Mouse (Mus musculus) liver, adult 2 months (tissue): ENCODE results near the gene Bak1. TPM values are rescaled to one million over a fixed set of nuclear protein-coding genes. Genes with fewer than 3 reads are reported as not detected.

ENCODE experiments used
- DNase-seq: peaks from one replicate; pipeline ENCODE4 v3.0.0-alpha.2; 2011; ENCODE audit warnings: low read depth, low spot score; ENCODE audit errors: extremely low read depth
- H3K27ac ChIP-seq: fragments of 200-500 bp; replicated peaks from 2 replicates; pipeline ENCODE4 v1.5.1; 2012; ENCODE audit warnings: low read depth, mild to moderate bottlenecking, control low read depth, inconsistent platforms, low read length; ENCODE audit not compliant: insufficient read depth
- H3K27me3 ChIP-seq: fragments of 200-500 bp; 2 replicates; pipeline ENCODE4 v1.6.1; 2012; ENCODE audit warnings: mild to moderate bottlenecking, moderate library complexity, low read length, inconsistent platforms; ENCODE audit not compliant: control insufficient read depth, insufficient read depth
- H3K36me3 ChIP-seq: fragments of 200-500 bp; 2 replicates; pipeline ENCODE4 v1.6.1; 2012; ENCODE audit warnings: low read length, inconsistent platforms; ENCODE audit not compliant: control insufficient read depth, insufficient read depth
- H3K4me1 ChIP-seq: fragments of 200-500 bp; 2 replicates; pipeline ENCODE4 v1.6.1; 2011; ENCODE audit warnings: low read length; ENCODE audit not compliant: control insufficient read depth, insufficient read depth
- H3K4me3 ChIP-seq: fragments of 200-500 bp; 2 replicates; pipeline ENCODE4 v1.5.1; 2011; ENCODE audit warnings: low read depth, mild to moderate bottlenecking, control low read depth, low read length, moderate library complexity; ENCODE audit not compliant: insufficient read depth
- H3K79me2 ChIP-seq: fragments of 200-500 bp; 2 replicates; pipeline ENCODE4 v1.6.1; 2012; ENCODE audit warnings: inconsistent platforms, mild to moderate bottlenecking, low read length, moderate library complexity; ENCODE audit not compliant: control insufficient read depth, insufficient read depth
- H3K9ac ChIP-seq: fragments of 200-500 bp; 2 replicates; pipeline ENCODE4 v1.6.1; 2012; ENCODE audit warnings: low read depth, mild to moderate bottlenecking, control low read depth, inconsistent platforms, low read length
- CTCF ChIP-seq: fragments of 200-500 bp; IDR thresholded peaks from 2 replicates; pipeline ENCODE4 v1.5.1; 2011; ENCODE audit warnings: low read depth, low read length, control low read depth
- POLR2A ChIP-seq: fragments of 200-500 bp; IDR thresholded peaks from 2 replicates; pipeline ENCODE4 v1.6.1; 2011; ENCODE audit warnings: low read length, control low read depth; ENCODE audit not compliant: insufficient read depth; ENCODE audit errors: extremely low read depth
- WGBS: fragments of 180-500 bp; shearing (Covaris S2); methylation state at CpG from one replicate; pipeline ENCODE4 v1.1.7; 2018; 5-methylcytosine and 5-hydroxymethylcytosine counted together
- polyA plus RNA-seq: library from polyadenylated mRNA; depleted of rRNA; stranded (reverse); fragments of >200 nt; gene quantifications from 2 replicates; pipeline ENCODE4 v1.2.3, GENCODE M21; 2012
- total RNA-seq: library from RNA; depleted of rRNA; stranded (reverse); fragments of >200 nt; gene quantifications from 2 replicates; pipeline ENCODE4 v1.2.3, GENCODE M21; 2014

Gene Bak1
- total and polyA plus RNA-seq, 2 experiments: 5.1 to 21.6 TPM

- no peak overlapping the region for H3K27ac ChIP-seq
- WGBS: 94% methylated on average over 3 of the region's 3 CpGs
- DNase-seq: no peak
Measured at GRCm38 (mm10) chr17:27025951-27026350, 2.9 kb downstream of the Bak1 start.

GRCm38 (mm10) chr17:27025326-27025902 is 3.4 kb downstream of the Bak1 start:
- peaks cover 2% of the 10 kb centered on the region; the same call in 1 of the 2 replicates for H3K36me3 ChIP-seq
- H3K27ac ChIP-seq: no peak overlapping the region
- WGBS: 87% methylated on average over 17 of the region's 17 CpGs
- no peaks in the 10 kb centered on the region for H3K27me3 ChIP-seq
- DNase-seq: no peak
- H3K79me2 ChIP-seq: 0 out of 2 replicates have a peak, but pooled peaks cover 2% of the 10 kb centered on the region
- no peak overlapping the region for H3K9ac ChIP-seq
- no peak overlapping the region for H3K4me3 ChIP-seq
- no peak for TF ChIP-seq POLR2A
- no peak for TF ChIP-seq CTCF
- H3K4me1 ChIP-seq: no peaks in the 10 kb centered on the region

More at GRCm38 (mm10) chr17:27025951-27026350, 2.9 kb downstream of the Bak1 start:
- 0 out of 2 replicates have a peak, but pooled peaks cover 2% of the 10 kb centered on the region for H3K79me2 ChIP-seq
- H3K4me1 ChIP-seq: no peaks in the 10 kb centered on the region
- H3K36me3 ChIP-seq: peaks cover 2% of the 10 kb centered on the region; the same call in 1 of the 2 replicates
- no peak for TF ChIP-seq CTCF
- no peak for TF ChIP-seq POLR2A
- no peak overlapping the region for H3K9ac ChIP-seq
- H3K27me3 ChIP-seq: no peaks in the 10 kb centered on the region
- no peak overlapping the region for H3K4me3 ChIP-seq

DNA sequence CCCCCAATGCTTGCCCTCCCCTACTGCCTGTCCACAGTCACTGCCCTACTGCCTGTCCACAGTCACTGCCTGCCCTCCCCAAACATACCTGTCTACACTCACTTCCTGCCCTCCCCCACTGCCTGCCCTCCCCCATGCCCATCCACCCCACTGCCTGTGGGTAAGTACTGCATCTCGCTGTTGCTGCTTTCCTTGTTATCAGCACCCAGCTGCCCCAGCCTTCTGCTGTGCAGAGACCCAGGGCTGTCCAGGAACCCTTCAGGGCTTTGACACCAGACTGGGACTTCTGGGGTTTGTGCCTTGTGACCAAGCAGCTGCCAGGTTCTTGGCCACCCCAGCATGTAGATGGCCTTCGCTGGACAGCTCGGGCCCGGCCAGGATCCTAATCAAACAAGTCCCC is 5.5 kb downstream of the Bak1 start:
- TF ChIP-seq CTCF (no peak), POLR2A (no peak)
- H3K4me1 ChIP-seq: peaks cover 3% of the 10 kb centered on the region; the same call in 1 of the 2 replicates
- 0 out of 2 replicates have a peak, but pooled peaks cover 2% of the 10 kb centered on the region for H3K79me2 ChIP-seq
- peaks cover 2% of the 10 kb centered on the region; the same call in 1 of the 2 replicates for H3K36me3 ChIP-seq
- no peak for DNase-seq
- no peak overlapping the region for H3K4me3 ChIP-seq
- H3K9ac ChIP-seq: no peak overlapping the region
- 83% methylated on average over 4 of the region's 4 CpGs for WGBS
- no peak overlapping the region for H3K27ac ChIP-seq
- H3K27me3 ChIP-seq: no peaks in the 10 kb centered on the region

- Histone ChIP-seq H3K79me2 (0 out of 2 replicates have a peak, but pooled peaks cover 2% of the 10 kb centered on the region), H3K4me3 (no peak overlapping the region), H3K36me3 (peaks cover 2% of the 10 kb centered on the region; the same call in 1 of the 2 replicates), H3K27me3 (no peaks in the 10 kb centered on the region), H3K4me1 (peaks cover 5% of the 10 kb centered on the region; the same call in 1 of the 2 replicates), H3K9ac (no peak overlapping the region), H3K27ac (no peak overlapping the region)
- WGBS: 79% methylated on average over 9 of the region's 9 CpGs
- TF ChIP-seq CTCF (no peak), POLR2A (no peak)
- DNase-seq: no peak
Measured at GRCm38 (mm10) chr17:27021736-27022135, 7.1 kb downstream of the Bak1 start.

GRCm38 (mm10) chr17:27021076-27021475 is 7.7 kb downstream of the Bak1 start:
- TF ChIP-seq CTCF: no peak
- TF ChIP-seq POLR2A: no peak
- Histone ChIP-seq H3K36me3 (peaks cover 2% of the 10 kb centered on the region; the same call in 1 of the 2 replicates), H3K27ac (no peak overlapping the region), H3K27me3 (no peaks in the 10 kb centered on the region), H3K4me3 (no peak overlapping the region), H3K79me2 (0 out of 2 replicates have a peak, but pooled peaks cover under 1% of the 10 kb centered on the region), H3K4me1 (peaks cover 5% of the 10 kb centered on the region; the same call in 1 of the 2 replicates), H3K9ac (no peak overlapping the region)
- 90% methylated on average over 14 of the region's 14 CpGs for WGBS
- no peak for DNase-seq

DNA sequence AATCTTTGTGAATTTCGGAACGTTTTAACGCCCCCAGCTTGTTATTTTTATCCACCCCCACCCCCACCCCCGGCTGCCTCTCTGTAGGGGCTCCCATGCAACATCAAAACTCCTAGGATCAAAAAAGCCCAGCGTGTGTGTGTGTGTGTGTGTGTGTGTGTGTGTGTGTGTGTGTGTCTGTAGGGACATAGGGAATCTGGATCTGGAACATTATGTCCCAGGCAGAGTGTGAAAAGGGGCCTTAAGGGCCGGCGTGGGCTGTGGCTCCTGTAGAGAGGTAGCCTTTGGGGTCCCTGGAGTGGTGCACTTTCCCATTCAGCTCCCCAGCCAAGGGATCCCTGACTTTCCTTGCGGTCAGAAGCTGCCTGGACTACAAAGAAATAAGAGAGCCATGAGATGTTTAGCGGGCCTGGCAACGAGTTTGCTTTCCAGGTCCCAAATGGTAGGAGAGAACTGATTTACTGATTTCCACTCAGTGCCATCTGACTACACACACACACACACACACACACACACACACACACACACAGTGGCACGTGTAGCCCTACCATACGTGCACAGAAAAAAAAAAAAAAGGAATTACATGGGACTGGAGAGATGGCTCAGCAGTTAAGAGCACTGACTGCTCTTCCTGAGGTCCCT is 10.1 kb downstream of the Bak1 start:
- H3K36me3 ChIP-seq: no peaks in the 10 kb centered on the region; the same call in 1 of the 2 replicates
- no peaks in the 10 kb centered on the region for H3K27me3 ChIP-seq
- 49% methylated on average over 12 of the region's 12 CpGs for WGBS
- DNase-seq: peak; percentile 28
- no peak for TF ChIP-seq CTCF
- no peak for TF ChIP-seq POLR2A
- H3K4me1 ChIP-seq: peaks cover 5% of the 10 kb centered on the region; the same call in 1 of the 2 replicates
- no peaks in the 10 kb centered on the region for H3K79me2 ChIP-seq
- H3K4me3 ChIP-seq: peak overlapping the region; percentile 73; the same call in 1 of the 2 replicates
- H3K9ac ChIP-seq: peak overlapping the region; percentile 1
- H3K27ac ChIP-seq: no peak overlapping the region
